Mouse (Mus musculus): ENCODE measurements at regions not wholly inside any gene's neighbourhood (a gene's known extent, or its start where the extent isn't known, plus 50 kb on each side); places are given as distances from the start of the nearest gene placed in this dataset.

DNA sequence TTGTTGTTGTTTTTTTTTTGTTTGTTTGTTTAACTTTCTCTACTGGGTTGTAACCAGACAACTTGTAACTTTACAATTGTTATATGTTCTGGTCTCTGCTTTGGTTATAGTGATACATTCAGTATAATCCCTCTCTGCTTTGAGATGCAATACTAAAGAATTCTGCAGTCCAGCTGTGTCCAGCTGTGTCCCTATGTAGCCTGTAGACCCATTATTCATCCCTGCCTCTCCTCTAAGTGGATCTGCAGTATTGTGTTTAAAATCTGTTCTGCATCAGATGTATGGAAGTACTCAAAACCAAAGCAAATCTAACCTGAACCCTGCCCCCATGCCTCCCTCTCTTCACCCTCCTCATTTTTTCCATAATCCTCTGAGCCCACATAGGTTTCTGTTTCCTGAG lies 279.6 kb downstream of the Rps29 start:
- CTCF ChIA-PET = no interaction called here

DNA sequence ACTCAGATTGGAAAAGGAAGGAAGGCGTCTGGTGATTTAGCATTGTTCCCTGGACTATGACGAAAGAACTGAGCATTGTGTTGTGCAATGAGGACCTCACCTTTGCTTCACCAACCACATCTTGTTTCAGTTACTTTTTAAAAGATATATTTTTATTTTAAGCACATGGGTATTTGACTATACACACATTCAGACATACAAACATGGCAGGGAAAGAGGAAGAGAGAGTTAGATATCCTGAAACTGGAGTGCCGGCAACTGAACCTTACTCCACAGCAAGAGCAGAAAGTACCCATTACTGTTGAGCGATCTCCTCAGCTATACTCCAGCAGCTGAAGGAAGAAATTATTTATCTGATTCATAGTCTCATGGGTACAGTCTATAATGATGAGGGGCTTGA lies 287.7 kb downstream of the Rps29 start:
- CTCF ChIA-PET = no interaction called here

DNA sequence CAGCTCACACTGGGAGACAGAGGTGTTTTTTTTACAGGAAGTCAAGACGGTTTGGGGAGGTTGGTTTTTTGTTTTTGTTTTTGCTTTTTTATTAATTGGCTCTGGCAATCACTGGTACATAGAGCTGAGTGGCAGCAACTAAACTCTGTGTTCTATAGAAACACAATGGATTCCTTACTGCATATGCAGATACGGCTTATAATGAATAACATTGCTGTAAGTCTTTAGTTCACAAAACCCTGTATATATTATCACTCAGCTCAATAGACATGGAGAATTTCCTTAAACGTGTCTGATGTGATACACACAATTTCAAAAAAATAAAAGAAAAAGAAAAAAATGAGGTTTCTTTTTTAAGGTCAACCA lies 296.0 kb downstream of the Rps29 start:
- CTCF ChIA-PET = no interaction called here

DNA sequence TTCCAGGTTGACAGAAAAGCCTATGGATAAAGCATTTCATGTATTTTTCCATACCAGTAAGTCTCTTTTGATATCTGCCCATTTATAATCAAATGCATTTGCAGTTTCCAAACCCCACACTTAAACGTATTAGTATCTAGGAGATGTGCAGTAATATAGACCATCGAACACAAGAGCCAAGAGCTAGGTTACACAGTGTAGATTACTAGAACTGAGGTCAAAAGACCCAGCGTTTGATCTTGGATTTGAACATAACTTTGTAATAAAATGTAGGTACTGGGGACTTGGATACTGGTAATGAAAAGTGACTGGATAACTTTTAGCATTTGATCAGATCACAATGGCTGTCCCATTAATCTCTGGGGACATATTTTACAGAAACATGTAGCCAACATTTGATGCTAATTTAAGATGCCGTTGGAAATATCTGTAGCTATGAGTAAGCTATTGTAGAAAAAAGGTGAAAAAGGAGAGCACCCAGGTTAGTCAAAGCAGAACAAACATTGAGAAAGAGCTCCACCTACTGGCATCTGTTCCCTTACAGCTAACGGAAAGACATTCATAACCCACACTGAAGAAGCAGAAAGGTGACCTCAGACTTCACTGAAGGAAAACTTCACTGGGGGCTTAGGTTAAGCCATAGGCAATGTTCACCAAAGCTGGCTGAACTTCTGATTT lies 296.5 kb downstream of the Rps29 start:
- CTCF ChIA-PET = no interaction called here

DNA sequence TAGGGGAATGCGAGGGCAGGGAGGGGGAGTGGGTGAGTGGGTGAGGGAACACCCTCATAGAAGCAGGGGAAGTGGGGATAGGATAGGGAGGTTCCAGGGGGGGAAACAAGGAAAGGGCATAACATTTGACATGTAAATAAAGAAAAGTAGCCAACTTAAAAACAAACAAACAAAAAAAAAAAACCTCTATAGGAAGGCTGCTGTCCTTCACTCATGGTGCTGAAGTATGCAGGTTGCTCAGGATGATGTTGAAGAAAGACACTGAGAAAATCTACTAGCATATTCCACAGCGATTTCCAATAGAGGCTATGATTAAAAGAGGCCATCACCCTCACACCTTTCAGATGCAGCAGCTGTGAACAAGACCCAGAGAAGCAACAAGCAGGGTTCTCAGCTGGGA lies 298.7 kb downstream of the Rps29 start:
- CTCF ChIA-PET = no interaction called here

DNA sequence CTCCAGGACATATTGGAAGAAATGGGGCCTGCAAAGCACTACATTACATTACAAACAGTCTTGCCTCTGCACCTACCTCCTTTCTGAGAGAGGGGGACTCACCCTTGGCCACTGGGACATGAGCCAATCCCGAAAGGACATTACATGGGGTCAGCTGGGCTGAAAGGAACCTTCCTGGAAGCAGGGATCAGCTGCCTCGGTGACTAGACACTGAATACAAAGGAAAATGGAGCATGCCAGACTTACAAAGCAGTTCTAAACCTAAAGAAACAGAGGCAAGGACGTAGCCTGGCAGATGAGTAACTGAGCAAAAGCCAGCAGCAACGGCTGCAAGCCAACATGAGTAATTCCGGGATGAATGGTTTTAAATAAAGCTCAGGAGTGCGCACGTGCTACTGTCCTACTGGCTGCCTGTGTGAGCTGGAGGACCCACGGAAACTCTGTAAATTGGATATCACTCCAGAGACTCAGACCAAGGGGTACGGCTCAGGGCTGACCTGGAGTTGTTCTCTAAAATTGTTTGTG lies 309.3 kb downstream of the Rps29 start:
- CTCF ChIA-PET = no interaction called here

DNA sequence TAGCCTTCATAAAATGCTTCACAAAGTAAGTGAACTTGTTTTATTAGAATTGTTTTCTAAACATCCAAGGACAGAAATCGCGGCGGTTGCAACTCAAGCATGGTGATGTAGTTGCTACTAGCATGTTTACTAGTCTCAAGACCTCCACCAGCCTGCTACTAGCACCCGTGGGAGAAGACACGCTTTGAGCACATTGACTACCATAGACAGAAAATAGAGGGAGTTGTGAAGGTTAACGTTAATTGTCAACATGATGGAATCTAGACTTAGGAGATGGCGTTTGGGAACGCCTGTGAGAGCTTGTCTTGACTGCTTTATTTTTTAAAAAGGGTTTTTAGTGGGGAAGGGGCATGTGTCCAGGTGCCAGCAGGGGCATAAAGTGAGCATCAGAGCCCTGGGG lies 318.2 kb downstream of the Rps29 start:
- CTCF ChIA-PET = no interaction called here

DNA sequence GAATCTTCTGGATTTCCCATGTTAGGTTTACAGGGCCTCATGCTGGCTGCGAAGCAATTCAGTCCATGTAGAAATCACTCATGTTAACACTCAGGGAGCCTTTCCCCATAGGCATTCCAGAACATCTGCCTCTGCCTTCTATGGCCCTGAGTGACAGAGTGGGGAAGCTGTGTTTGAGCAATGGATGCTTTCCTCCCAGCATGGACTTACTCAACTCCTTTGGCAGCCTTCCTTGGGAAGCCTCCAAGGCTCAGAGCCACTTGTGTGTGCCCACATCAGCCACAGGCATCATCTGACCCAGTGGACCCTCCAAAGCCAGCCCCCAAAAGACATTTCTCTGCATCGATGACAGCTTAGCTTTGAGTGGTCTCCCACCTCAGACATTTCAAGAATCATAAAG lies 318.8 kb downstream of the Rps29 start:
- CTCF ChIA-PET = no interaction called here

DNA sequence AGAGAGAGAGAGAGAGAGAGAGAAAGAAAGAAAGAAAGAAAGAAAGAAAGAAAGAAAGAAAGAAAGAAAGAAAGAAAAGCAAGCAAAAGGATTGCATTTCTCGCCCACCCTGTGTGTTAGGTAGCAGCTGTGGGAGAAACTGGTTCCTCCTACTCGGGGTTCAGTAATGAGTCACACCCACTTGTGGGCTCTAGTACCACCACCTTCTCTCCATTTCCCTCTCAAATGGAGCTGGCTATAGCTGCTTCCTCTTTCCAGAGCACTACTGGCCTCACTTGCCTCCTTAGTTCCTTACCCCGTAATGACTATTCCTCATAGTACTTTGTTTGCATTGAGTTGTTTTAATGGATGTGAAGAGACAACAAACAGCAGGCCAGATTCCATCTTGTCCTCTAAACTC lies 323.0 kb downstream of the Rps29 start:
- CTCF ChIA-PET = no interaction called here

DNA sequence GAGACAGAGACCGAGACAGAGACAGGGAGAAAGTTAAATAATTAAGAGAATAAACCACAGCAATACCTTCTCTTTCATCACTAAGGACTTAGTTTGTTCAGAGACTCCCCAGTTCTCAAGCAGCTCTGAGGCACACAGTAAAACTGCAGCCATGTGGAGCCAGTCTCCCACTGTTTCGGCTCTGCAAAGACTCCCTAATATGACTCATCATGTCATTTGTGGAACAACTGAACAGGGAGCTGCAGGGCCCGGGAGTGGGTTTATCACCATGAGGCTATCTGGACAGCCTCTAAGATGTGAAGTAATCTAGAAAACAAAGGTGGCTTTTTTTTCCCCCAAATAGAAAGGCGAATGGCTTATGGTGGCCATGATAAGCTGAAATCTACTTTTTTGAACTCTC lies 325.1 kb downstream of the Rps29 start:
- CTCF ChIA-PET = no interaction called here

DNA sequence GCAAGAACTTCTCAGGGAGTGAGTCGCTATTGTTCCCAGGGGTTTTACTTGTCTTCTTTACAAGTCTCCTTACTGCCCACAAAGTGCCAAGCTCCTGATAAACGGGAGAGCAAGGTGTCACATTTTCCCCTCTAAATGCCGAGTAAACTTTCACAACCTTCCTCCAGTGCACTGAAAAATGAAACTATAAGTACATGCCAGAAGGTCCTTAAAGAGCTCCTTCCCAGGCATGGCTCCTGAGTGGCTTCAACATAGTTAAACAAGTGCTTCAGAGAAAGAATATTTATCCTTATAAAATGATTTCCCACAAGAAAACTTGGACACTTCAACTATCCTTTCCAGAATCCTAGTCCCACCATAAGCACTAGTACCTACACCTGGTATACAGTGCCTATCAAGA lies 329.6 kb downstream of the Rps29 start:
- CTCF ChIA-PET = no interaction called here

DNA sequence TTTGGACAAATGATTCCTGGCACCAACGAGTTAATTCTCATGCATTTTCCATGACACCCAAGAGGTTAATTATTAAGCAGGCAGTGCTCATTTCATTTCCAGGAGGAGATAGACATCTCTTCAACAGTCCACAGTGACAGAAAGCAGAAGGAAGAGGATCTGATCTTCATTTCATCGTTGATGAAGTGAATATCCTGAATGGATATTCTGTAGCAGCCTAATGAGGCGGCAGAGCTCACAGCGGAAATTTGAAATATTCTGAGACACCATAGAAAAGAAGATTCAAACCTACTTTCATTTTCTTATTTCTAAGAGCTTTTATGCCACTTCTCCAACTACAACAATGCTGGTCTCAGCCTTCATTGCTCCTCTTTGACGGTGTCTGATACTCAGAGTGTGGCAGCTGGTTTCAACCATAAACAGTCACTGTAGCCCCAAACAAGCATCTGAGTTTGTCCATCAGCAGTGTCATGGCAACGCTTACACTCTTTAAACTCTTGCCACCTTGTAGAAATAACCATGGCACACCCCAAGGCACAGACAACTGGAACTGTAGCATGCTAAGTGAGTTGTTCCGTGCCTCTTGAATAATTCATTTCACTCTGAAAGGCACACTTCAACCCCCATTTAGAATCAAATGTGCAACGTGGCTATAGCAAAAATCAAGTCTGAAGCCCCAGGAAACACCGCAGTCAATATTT lies 331.3 kb downstream of the Rps29 start:
- CTCF ChIA-PET = no interaction called here

DNA sequence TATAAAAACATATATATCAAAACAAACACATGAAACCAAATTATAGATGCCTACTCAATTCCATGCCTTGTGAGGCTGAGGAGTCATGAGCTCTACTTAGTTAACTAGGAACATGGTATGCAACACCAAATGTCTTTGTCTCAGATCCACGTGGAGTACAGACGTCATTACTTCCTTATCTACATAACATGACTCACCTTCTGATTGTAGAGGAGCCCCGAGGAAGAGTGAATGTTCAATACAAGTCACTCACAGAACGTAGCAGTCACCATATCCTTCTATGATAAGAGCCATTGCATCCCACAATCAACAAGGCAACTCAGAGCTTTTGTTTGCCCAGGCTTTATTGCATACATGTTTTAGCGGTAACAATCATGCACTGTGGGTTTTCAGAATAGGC lies 364.6 kb downstream of the Rps29 start:
- CTCF ChIA-PET = no interaction called here

DNA sequence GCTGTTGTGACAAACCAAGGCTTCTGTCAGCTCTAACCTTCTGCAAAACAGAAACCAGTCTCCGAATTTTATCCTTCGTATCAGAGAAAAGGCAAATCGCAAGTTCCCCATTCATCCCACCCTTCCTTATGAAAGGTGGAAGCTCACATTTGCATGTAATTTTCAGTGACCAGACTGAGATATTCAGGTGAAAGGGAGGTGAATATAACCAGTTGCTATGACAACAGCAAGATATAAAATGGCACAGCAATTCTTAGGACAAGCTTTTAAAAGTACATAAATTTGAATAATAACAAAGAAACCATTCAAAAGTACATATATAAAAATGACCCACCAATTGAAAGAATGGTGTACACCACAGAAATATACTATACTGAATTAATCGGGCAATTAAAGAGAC lies 375.4 kb downstream of the Rps29 start:
- CTCF ChIA-PET = no interaction called here

DNA sequence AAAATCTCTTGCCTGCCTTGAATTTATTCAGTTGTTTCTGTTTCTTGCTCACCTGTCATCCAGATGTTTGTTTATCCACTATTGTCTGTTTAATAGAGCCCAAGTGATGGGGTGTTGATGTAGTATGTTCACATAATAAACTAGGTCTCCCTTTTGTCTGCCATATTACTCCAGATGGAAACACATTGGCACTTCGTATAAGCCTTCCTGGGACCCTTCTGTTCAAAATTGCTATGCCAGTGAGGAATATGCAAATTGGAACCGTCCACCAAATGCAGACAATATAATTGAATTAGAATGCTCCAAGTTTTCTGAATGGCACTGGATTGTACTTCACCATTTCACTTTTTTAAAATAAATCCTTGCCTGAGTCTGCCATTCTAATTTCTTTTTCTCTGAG lies 383.5 kb downstream of the Rps29 start:
- CTCF ChIA-PET = no interaction called here

DNA sequence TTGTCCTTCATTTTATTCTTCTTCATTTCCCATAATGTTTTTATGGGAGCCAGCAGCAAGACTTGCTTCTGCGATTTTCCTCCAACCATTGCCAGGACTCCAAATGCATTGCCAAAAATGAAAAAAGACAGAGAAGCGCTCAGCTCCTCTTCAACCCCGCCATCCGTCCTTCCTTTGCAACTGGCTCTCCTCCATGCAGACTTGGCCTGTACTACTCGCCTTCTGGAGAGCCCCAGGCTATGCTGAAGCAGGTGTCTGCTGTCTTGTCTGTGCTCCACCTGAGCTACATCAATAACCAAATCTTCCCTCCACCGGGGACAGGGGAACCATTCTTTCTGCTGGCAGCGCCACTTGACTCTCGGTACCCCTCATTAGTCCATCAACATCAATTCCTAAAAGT lies 384.2 kb downstream of the Rps29 start:
- CTCF ChIA-PET = no interaction called here

DNA sequence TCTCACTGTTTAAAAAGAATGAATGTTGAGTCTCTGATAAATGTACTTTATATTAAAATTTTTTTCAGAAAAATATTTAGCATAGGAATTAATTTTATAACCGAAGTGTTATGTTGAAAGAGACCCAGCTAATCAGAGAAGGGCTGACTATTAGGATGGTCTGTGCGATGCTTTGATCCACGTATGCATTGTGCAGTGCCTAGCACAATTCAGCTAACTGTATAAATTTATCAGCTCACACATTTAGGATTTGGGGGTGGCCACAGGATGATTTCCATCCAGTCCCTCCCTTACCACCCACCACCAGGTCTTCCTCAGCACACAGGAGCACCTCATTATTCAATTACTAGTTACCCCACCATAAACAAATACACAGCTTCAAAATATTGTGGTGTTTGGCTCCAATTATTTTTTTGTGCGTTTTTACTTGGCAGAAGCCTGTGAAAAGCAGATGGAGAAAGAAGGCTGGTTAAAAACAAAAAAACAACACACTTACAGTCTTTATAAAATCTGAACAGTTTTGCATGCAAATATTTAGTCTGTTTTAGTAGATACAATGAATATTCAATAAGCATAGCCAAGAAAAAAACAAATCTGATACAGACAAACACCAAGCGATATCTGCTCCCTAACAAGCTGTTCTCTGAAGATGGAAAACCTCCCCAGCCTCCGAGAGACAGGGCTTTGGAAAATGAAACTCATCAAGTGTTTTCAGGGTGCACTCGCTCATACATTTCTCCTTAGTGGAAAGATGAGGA lies 400.5 kb downstream of the Rps29 start:
- CTCF ChIA-PET = no interaction called here

DNA sequence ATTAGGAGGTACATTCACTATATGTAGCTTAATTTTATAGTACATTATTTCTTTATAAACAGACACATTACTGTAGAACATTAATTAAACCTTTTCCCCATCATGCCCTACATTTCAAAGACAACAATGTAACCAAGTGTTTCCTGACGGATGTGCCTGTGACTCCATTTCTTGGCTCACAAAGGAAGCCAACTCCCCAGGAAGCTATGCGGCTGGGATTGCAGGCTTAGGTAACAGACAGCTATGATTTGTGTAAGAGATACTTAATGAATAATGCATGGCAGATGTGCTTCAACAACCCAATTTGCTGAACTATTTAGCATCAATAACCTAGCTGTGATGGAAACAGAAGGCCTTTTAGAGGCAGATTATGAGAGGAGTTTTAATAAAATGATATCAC lies 430.1 kb downstream of the Rps29 start:
- CTCF ChIA-PET = no interaction called here

DNA sequence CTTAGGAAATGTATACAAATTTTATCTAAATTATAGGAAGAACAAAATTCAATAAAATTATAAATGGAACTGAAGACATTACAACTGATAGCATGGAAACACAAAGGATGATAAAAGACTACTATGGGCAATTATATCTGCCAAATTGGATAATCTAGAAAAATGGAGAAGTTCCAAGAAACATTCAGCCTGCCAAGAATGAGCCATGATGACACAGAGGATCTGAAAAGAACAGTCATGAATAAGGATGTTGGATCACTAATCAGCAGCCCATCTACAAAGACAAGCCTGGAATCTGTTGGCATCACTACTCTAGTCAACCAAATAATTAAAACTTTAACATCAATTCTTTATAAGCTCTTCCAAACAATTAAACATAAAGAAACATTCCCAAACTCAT lies 440.0 kb downstream of the Rps29 start:
- CTCF ChIA-PET = no interaction called here

DNA sequence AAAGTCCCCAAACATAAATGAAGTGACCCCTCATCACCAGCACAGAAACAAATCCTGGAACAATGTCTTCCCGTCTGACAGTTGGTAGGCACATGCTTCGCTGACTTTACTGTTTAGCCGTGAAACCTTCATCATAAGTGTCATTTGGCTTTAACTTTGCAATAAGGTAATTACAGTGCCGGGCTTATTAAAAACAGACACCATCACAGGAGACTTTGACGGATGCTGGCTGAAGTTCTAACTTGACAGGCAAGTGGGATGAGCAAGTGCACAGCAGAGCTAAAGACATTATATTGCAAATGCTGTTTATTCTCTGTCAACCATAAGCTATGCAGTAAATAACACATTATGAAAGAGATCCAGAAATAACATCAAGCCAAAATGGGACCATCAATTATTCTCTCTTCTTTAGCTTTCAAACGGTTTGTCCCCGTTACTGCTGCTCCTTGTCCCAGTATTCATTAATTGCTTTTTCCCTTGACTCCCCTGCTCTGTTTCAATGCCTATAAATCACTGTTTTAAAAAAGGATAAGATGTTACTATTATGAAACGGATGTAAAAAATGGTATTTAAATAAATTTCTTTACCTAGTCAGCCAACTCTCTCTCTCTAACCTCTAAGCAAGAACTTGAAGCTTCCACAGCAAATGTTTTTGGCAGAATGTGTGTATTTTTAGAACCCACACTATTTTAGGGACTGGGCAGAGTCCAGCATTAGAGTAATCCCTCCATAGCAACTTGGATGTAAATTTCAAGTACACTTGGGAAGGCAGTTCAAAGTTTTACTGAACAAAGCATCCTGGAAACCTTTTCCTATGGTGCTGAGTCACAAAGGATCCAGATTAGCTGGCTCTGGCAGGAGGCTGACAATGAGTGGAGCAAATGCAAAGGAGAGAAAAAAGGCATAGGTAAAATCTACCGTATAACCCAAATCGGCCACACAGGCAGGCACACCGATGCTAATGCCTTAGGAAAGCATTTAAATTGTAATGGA lies 464.4 kb downstream of the Rps29 start:
- CTCF ChIA-PET = no interaction called here

DNA sequence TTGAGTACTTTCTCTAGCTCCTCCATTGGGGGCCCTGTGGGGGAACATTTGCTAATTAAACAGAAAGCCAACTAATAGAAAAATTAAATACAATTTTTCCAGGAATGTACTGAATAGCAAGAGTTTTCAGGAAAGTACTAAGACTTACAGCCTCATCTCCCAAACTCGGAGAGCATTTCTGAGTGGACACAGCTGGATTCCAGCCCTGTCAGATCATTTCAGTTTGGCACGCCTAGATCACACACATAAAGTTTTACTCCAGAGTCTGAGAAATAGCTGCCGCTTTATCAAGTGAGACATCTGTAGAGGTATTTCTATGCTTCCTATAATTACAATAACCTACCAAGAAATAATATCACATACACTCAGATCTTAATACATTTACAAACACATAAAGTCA lies 470.7 kb downstream of the Rps29 start:
- CTCF ChIA-PET = no interaction called here

DNA sequence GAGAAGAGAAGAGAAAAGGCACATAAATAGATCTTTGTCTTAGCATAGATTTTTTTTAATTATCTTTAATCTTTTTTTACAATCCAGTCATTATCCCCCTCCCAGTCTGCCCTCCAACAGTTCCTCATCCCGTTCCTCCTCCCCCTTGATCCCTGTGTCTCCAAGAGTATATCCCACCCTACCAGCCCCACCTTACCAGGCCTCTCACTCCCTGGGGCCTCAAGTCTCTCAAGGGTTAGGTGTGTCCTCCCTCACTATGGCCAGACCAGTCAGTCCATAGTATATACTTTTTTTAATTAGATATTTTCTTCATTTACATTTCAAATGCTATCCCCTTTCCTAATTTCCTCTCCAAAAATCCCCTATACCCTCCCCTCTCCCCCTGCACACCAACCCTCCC lies 475.1 kb downstream of the Rps29 start:
- CTCF ChIA-PET = no interaction called here

All from spleen, embryonic (tissue).